Mouse (Mus musculus) heart, embryonic 10.5 days (tissue): ENCODE results near the gene Sf3a1. TPM values are rescaled to one million over a fixed set of nuclear protein-coding genes. Genes with fewer than 3 reads are reported as not detected.
"Not testable (repeated sequence)": the region's sequence is repeated elsewhere in the genome, so short reads cannot be mapped to it uniquely, and the experiment has no call there.

Experiments used
- DNase-seq: peaks from one replicate; pipeline ENCODE4 v3.0.0-alpha.2; 2017; ENCODE audit warnings: low spot score
- H3K27ac ChIP-seq: fragments of 300-500 bp; sonication (generic); 2 replicates; pipeline ENCODE4 v1.5.1; 2016; ENCODE audit warnings: mild to moderate bottlenecking
- H3K27me3 ChIP-seq: fragments of 300-500 bp; sonication (generic); 2 replicates; pipeline ENCODE4 v1.6.1; 2016; ENCODE audit warnings: mild to moderate bottlenecking; ENCODE audit not compliant: poor library complexity, insufficient read depth, severe bottlenecking
- H3K36me3 ChIP-seq: fragments of 300-500 bp; sonication (generic); 2 replicates; pipeline ENCODE4 v1.6.1; 2016; ENCODE audit warnings: mild to moderate bottlenecking, moderate library complexity
- H3K4me1 ChIP-seq: fragments of 300-500 bp; sonication (generic); 2 replicates; pipeline ENCODE4 v1.6.1; 2016; ENCODE audit warnings: mild to moderate bottlenecking
- H3K4me3 ChIP-seq: fragments of 300-500 bp; sonication (generic); 2 replicates; pipeline ENCODE4 v1.5.1; 2016; ENCODE audit warnings: mild to moderate bottlenecking, moderate library complexity
- H3K9me3 ChIP-seq: fragments of 300-500 bp; sonication (generic); 2 replicates; pipeline ENCODE4 v1.6.1; 2016; ENCODE audit warnings: mild to moderate bottlenecking, moderate library complexity
- WGBS: fragments of 180-500 bp; shearing (Covaris S2); methylation state at CpG from one replicate; pipeline ENCODE4 v1.1.7; 2016; 5-methylcytosine and 5-hydroxymethylcytosine counted together
- polyA plus RNA-seq: library from polyadenylated mRNA; unstranded; fragments of >200 nt; fragmentation: Nextera tagmentation; extraction: Ambion mirVana; gene quantifications from 2 replicates; pipeline ENCODE4 v1.2.1, GENCODE M21; 2016

The Sf3a1 gene
- polyA plus RNA-seq, 1 experiment from 2014 or later: 68.6 TPM

DNA sequence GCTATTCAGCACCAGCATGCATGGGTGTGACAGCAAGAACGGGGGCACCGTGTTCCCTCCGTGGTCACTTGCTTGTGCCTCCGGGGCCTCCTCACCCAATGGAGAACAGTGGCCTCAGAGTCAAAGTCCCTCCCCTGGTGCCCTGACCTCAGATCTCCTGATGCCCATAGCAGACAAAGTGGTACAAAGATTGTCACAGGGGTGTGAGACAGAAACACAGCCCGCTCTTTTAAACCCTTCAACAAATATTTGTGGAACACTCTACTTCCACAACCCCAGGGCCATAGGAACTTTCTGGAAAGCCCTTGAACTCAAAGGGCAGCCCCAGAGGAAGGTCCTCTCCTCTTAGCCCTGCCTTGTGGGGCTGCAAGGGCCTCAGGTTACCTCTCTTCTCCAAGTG is 37.9 kb upstream of the Sf3a1 start:
- no peak for DNase-seq
- 82% methylated on average over 5 of the region's 5 CpGs for WGBS
- Histone ChIP-seq H3K4me3 (no peak overlapping the region), H3K4me1 (peaks cover 34% of the 10 kb centered on the region), H3K9me3 (no peaks in the 10 kb centered on the region; the same call in none of the 2 replicates), H3K36me3 (no peaks in the 10 kb centered on the region), H3K27ac (no peak overlapping the region), H3K27me3 (peaks cover 45% of the 10 kb centered on the region)

GRCm38 (mm10) chr11:4122742-4123579 is 37.2 kb upstream of the Sf3a1 start, which contains the start of gene Sec14l2:
TSS of gene Sec14l2 (minus strand) at chr11:4123415.
- peaks cover 38% of the 10 kb centered on the region for H3K27me3 ChIP-seq
- no peak for DNase-seq

DNA sequence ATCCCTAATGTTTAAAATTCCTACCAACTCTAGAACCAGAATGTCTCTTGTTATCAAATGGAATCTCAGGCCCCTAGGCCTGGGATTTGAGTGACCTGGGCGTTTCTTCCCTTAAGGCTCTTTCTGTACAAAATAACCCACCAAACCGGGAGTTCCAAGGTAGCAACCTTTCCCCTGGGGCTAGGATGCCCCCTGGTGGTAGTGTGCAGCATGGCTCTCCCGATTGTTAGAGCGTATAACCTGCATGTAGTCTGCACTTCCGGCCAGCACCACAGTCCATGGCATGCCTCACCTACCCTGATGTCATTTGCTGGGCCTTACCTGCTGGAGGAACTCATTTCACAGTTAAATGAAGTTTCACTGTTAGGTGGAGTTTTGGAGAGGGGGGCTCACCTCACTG is 36.2 kb upstream of the Sf3a1 start:
- H3K27ac ChIP-seq: no peak overlapping the region
- H3K4me1 ChIP-seq: peaks cover 17% of the 10 kb centered on the region
- 66% methylated on average over 5 of the region's 5 CpGs for WGBS
- no peaks in the 10 kb centered on the region for H3K36me3 ChIP-seq
- no peak for DNase-seq
- H3K27me3 ChIP-seq: peaks cover 29% of the 10 kb centered on the region
- H3K4me3 ChIP-seq: no peak overlapping the region
- no peaks in the 10 kb centered on the region; the same call in none of the 2 replicates for H3K9me3 ChIP-seq

More at GRCm38 (mm10) chr11:4122742-4123579, 37.2 kb upstream of the Sf3a1 start, which contains the start of gene Sec14l2:
- H3K36me3 ChIP-seq: no peaks in the 10 kb centered on the region
- no peak within 1 kb of the TSS for H3K27ac ChIP-seq
- H3K4me1 ChIP-seq: peaks cover 26% of the 10 kb centered on the region
- H3K9me3 ChIP-seq: no peaks in the 10 kb centered on the region; the same call in none of the 2 replicates
- WGBS: 70% methylated on average over 10 of the region's 10 CpGs
- H3K4me3 ChIP-seq: no peak within 1 kb of the TSS

DNA sequence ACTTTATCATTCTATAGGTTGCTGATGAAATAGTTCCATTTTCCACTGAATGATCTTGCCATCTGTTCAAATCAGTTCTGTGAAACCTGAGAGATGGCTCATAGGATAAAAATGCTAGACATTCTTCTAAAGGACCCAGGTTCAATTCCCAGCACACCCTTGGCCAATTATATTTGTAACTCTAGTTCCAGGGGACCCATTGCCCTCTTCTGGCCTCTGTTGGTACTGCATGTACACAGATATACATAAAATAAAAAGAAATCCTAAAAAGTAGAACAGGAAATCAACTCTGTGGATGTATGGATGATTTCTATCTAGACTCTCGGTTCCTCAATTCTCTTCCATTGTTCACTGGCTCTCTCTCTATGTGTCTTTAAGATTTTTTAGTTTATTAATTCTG is 33.1 kb upstream of the Sf3a1 start:
- Histone ChIP-seq H3K36me3 (no peaks in the 10 kb centered on the region), H3K27ac (no peak overlapping the region), H3K9me3 (no peaks in the 10 kb centered on the region; the same call in none of the 2 replicates), H3K4me1 (peaks cover 4% of the 10 kb centered on the region; the same call in 1 of the 2 replicates), H3K4me3 (no peak overlapping the region), H3K27me3 (peaks cover under 1% of the 10 kb centered on the region; the same call in 1 of the 2 replicates)
- 78% methylated on average over 1 of the region's 1 CpGs for WGBS
- DNase-seq: no peak

DNA sequence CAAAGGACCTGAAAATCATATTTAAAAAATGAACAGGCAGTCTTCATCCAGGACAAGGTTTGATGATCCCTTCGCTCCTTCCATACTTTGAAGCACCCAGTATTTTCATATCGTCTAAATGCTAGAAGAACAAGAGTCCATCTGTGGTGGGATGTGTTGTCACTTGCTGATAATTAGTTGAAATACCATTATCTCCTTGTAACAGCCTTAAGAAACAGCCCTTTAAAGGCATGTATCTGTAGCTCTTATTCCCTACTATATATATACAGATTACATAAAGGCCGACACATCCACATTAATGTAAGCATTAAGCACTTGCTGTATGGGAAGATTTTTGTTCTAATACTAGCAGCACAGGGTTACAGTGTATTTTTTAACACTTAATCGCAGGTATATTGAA is 31.7 kb upstream of the Sf3a1 start:
- not testable (repeated sequence) for H3K4me3 ChIP-seq, H3K27ac ChIP-seq, H3K4me1 ChIP-seq, H3K9me3 ChIP-seq, DNase-seq, H3K36me3 ChIP-seq, H3K27me3 ChIP-seq
- 78% methylated on average over 4 of the region's 4 CpGs for WGBS

DNA sequence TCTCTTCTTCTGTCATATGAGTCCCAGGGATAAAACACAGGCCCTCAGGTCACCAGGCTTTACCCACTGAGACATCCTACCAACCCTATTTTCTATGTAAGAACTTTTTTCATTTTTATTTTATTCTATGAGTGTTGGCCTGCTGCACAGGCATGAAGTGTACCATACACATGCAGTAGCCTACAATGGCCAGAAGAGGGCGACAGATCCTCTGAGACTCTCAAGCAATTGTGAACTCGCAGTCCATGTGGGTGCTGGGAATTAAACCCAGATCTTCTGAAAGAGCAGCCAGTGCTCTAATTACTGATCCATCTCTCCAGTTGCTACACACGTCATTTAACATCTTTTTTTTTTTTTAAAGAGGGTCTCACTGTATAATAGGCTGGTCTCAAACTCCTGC is 26.7 kb upstream of the Sf3a1 start:
- 48% methylated on average over 3 of the region's 3 CpGs for WGBS
- peaks cover 17% of the 10 kb centered on the region for H3K36me3 ChIP-seq
- no peaks in the 10 kb centered on the region for H3K9me3 ChIP-seq
- H3K27ac ChIP-seq: no peak overlapping the region
- H3K4me3 ChIP-seq: no peak overlapping the region
- peaks cover 18% of the 10 kb centered on the region for H3K4me1 ChIP-seq
- no peak for DNase-seq
- no peaks in the 10 kb centered on the region for H3K27me3 ChIP-seq

DNA sequence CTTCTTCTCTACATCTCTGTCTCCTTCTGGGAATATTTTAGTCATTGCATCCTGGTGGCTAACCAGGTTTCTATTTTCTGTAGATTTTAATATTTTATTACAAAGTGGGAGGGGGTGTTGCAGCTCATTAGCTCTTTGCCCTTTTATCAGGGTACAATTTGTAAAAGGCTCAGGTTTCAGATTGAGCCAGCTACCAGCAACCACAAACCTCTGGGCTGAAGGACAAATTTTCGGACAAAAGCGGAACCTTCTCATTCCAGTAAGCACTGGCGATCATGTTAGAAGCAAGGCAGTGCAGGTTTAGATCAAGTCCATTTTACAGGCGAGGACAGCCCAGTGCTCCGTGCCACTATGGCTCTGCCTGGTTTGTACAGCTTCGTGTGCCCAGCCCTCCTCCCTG is 25.8 kb upstream of the Sf3a1 start:
- H3K9me3 ChIP-seq: no peaks in the 10 kb centered on the region
- WGBS: 50% methylated on average over 6 of the region's 6 CpGs
- no peak overlapping the region for H3K27ac ChIP-seq
- peaks cover 23% of the 10 kb centered on the region for H3K36me3 ChIP-seq
- H3K27me3 ChIP-seq: no peaks in the 10 kb centered on the region
- H3K4me1 ChIP-seq: peaks cover 18% of the 10 kb centered on the region
- no peak for DNase-seq
- H3K4me3 ChIP-seq: no peak overlapping the region

GRCm38 (mm10) chr11:4134986-4135935 is 24.9 kb upstream of the Sf3a1 start, which contains the start of gene Rnf215:
TSS of gene Rnf215 (plus strand) at chr11:4135202.
- DNase-seq: peak; percentile 94
- H3K36me3 ChIP-seq: peaks cover 31% of the 10 kb centered on the region
- no peaks in the 10 kb centered on the region for H3K9me3 ChIP-seq
- peak within 1 kb of the TSS; percentile 93 for H3K4me3 ChIP-seq
- H3K4me1 ChIP-seq: peaks cover 18% of the 10 kb centered on the region
- no peaks in the 10 kb centered on the region for H3K27me3 ChIP-seq
- 2% methylated on average over 66 of the region's 66 CpGs for WGBS
- peak within 1 kb of the TSS; percentile 97 for H3K27ac ChIP-seq

GRCm38 (mm10) chr11:4138964-4139363 is 21.2 kb upstream of the Sf3a1 start:
- no peak for DNase-seq
- WGBS: 82% methylated on average over 2 of the region's 2 CpGs
- Histone ChIP-seq H3K4me3 (no peak overlapping the region), H3K9me3 (no peaks in the 10 kb centered on the region), H3K27me3 (no peaks in the 10 kb centered on the region), H3K4me1 (peaks cover 14% of the 10 kb centered on the region), H3K27ac (no peak overlapping the region), H3K36me3 (peaks cover 68% of the 10 kb centered on the region)

- DNase-seq: no peak
- no peak overlapping the region for H3K4me3 ChIP-seq
- no peaks in the 10 kb centered on the region for H3K27me3 ChIP-seq
- no peak overlapping the region for H3K27ac ChIP-seq
- H3K36me3 ChIP-seq: peaks cover 75% of the 10 kb centered on the region
- H3K9me3 ChIP-seq: no peaks in the 10 kb centered on the region
- peaks cover 8% of the 10 kb centered on the region; the same call in 1 of the 2 replicates for H3K4me1 ChIP-seq
These were observed 18.6 kb upstream of the Sf3a1 start for GRCm38 (mm10) chr11:4141505-4141904.

DNA sequence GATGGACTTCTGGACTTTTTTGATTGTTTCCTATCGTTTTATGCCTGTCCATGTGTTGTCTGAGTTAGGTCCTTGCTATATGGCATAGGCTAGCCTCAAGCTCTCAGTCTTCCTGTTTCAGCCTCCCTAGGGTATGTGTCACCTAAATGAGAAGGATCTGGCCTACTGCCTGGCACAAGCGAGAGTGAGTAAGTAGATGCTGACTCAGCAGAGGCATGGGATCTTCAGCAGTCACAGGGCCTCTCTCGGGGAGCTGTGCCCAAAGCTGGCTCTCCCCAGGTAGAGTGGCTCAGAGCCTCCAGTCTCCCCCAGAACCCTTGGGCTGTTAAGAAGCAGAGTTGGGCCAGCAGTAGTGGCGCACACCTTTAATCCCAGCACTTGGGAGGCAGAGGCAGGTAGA is 17.8 kb upstream of the Sf3a1 start:
- peaks cover 68% of the 10 kb centered on the region for H3K36me3 ChIP-seq
- no peak overlapping the region for H3K4me3 ChIP-seq
- 85% methylated on average over 4 of the region's 4 CpGs for WGBS
- H3K9me3 ChIP-seq: no peaks in the 10 kb centered on the region
- DNase-seq: no peak
- no peaks in the 10 kb centered on the region for H3K27me3 ChIP-seq
- no peaks in the 10 kb centered on the region for H3K4me1 ChIP-seq
- no peak overlapping the region for H3K27ac ChIP-seq

DNA sequence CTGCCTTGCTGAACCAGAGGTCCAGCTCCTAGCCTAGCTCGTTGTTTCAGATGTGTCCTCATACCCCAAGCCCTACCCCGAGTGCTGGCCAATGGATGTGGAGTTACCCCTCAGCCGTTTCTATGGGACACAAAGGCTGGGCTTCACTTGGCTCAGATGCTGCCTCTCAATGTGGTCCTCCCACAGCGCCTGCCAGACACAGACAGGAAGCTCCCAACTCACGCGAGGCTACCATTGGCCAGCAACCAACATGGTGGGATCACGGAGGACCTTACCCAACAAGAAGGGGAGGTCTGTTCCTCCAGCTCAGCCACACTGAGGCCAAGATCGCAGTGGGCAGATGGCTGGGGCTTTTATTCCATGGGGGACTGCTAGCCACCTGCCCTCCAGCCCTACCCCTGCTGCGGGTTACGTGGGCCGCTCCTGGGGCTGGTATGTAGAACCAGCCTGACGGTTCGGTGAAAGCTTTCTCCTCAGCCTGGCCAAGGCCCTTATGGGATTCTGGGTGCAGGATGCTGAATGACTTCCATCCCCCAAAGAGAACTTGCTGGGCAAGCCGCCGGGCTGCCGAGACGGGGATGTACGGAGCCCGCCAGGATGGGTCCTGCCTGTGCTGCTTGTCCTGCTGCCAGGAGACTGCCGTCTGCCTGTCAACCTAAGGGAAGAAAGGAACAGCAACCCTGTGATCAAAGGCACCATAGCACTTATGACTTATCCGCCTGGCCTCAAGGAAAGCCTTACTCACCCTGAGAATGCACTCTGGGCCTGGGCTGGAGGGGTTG is 16.7 kb upstream of the Sf3a1 start:
- H3K4me1 ChIP-seq: peaks cover 6% of the 10 kb centered on the region
- no peak for DNase-seq
- no peak overlapping the region for H3K4me3 ChIP-seq
- peaks cover 57% of the 10 kb centered on the region for H3K36me3 ChIP-seq
- 0 out of 2 replicates have a peak, but pooled peaks cover 5% of the 10 kb centered on the region for H3K27me3 ChIP-seq
- WGBS: 84% methylated on average over 21 of the region's 21 CpGs
- H3K9me3 ChIP-seq: no peaks in the 10 kb centered on the region
- H3K27ac ChIP-seq: no peak overlapping the region
